Mouse (Mus musculus) cerebellum, adult 2 months (tissue): ENCODE data around the gene Ggt7.
A peak's percentile ranks its signal among the peaks of the same experiment; 100 is the strongest.

Experiments used
- CTCF ChIP-seq: fragments of 200-500 bp; IDR thresholded peaks from 2 replicates; pipeline ENCODE4 v1.5.1; 2011; ENCODE audit warnings: low read depth, mild to moderate bottlenecking, control low read depth, low read length, moderate library complexity, borderline replicate concordance; ENCODE audit not compliant: insufficient read depth
- POLR2A ChIP-seq: fragments of 200-500 bp; IDR thresholded peaks from 2 replicates; pipeline ENCODE4 v1.6.1; 2011; ENCODE audit warnings: low read length, control low read depth, borderline replicate concordance; ENCODE audit not compliant: insufficient read depth

DNA sequence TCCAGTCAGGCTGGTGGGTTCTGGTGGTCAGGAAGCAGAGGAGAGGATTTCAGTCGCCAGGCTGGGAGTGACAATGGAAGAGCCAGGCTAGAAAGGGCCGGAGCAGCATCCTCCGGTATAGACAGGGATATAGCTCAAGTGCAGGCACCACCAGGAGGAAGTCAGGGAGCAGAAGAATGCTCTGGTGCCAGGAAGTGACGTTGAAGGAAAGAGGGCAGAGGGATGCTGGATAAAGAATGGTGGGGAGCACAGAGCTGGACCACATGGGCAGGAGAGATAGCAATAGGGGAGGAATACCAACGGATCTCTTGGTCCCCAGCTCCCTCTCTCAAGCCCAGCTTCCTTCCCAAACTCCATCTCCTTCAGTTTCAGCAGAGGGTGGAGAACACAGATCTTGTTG is 4.5 kb downstream of the Ggt7 start:
- TF ChIP-seq POLR2A (peak; percentile 16; the same call in 1 of the 2 replicates), CTCF (no peak)
